Mouse (Mus musculus): ENCODE measurements at regions not wholly inside any gene's neighbourhood (a gene's known extent, or its start where the extent isn't known, plus 50 kb on each side); places are given as distances from the start of the nearest gene placed in this dataset.
A peak's percentile ranks its signal among the peaks of the same experiment; 100 is the strongest.

DNA sequence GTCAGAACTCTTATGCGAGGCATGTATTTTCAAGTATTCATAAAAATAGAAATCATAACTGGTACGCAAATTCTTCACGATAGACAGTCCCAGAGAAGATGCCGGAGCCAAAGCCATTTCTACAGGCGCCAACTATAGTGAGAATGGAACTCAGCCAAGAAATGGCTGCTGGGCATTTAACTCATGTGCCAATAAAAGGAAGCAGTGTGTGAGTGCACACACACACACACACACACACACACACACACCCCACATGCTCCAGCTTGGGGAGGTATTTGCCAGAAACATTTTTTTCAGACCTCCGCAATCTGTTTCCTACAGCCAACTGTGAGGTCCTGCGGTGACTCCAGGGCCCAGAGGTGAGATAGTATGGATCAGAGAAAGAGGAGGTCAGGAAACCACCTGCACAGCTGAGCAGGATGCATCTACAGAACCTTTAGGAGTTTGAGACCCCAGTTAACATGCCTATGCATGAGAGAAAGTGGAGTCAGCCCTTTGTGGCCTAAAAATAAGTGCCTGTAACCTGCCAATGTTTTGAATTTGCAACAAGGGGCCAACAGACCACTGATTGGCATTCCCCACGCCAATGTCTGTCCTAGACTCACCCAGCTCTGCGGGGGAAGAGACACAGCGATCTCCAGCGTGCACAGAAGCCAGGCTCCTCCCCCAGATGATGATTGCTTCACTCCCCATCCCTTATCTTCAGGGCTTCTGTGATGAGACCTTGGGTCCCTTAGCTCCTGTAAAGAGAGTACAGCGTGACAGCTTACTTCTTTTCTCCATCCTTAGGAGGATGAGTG lies 262.1 kb upstream of the Sp8 start:
- no peak for ATAC-seq (ENCODE audit: insufficient read depth, low FRiP score, low read depth)
- Histone ChIP-seq H3K27ac (no peak overlapping the region), H3K4me2 (no peak overlapping the region), H3K4me1 (no peaks in the 10 kb centered on the region), H3K27me3 (replicated peaks) (no peaks in the 10 kb centered on the region), H3K36me3 (no peaks in the 10 kb centered on the region), H3K9me3 (no peaks in the 10 kb centered on the region), H3K4me3 (replicated peaks) (no peak overlapping the region), H3K9ac (no peak overlapping the region)
- WGBS = 77% methylated on average over 12 of the region's 12 CpGs

DNA sequence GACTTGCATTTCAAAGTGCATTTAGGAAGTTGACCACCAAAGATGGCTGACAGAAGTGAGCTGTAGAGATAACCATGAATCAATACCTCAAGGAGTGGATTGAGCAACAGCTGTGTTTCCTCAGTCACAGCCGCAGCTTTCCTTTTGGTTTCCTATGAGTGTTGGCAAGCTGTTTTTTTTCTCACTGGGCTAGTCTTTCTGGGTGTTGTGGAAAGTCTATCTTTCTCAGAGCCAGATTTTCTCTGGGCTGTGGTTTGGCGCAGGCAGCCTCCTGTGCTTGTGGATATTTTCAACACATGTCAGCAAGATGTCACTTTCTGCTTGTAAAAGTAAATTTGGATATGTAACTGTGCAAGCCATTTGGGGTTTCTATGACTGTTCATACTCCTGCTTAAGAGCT lies 268.6 kb upstream of the Sp4 start:
- Histone ChIP-seq H3K4me2 (no peak overlapping the region), H3K27me3 (replicated peaks) (no peaks in the 10 kb centered on the region), H3K27ac (no peak overlapping the region), H3K4me1 (no peaks in the 10 kb centered on the region), H3K36me3 (no peaks in the 10 kb centered on the region), H3K9me3 (no peaks in the 10 kb centered on the region), H3K4me3 (replicated peaks) (no peak overlapping the region), H3K9ac (no peak overlapping the region)
- 40% methylated on average over 2 of the region's 2 CpGs for WGBS
- ATAC-seq (ENCODE audit: insufficient read depth, low FRiP score, low read depth) = no peak

DNA sequence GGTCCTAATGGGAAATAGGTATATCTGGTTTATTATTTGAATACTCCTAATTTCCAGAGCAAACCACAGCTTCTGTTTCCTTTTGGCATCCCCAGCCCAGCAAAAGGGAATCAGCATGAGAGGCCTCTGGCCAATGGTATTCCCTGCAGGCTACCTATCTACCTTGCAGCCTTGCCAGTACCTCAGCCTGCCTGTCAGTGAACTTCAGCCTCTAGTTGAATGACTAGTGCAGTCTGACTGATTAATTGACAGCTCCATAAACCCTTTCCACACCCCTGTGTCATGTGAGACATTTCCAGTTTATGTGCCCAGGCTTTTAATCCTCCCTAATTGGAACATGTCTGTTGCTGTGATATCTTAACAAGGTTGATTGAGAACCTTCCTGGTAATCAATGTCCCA lies 265.4 kb upstream of the Sp4 start:
- Histone ChIP-seq H3K27ac (no peak overlapping the region), H3K4me2 (no peak overlapping the region), H3K9ac (no peak overlapping the region), H3K4me1 (no peaks in the 10 kb centered on the region), H3K27me3 (replicated peaks) (no peaks in the 10 kb centered on the region), H3K4me3 (replicated peaks) (no peak overlapping the region), H3K9me3 (no peaks in the 10 kb centered on the region), H3K36me3 (no peaks in the 10 kb centered on the region)
- ATAC-seq (ENCODE audit: insufficient read depth, low FRiP score, low read depth) = no peak; the same call in 1 of the 2 replicates

DNA sequence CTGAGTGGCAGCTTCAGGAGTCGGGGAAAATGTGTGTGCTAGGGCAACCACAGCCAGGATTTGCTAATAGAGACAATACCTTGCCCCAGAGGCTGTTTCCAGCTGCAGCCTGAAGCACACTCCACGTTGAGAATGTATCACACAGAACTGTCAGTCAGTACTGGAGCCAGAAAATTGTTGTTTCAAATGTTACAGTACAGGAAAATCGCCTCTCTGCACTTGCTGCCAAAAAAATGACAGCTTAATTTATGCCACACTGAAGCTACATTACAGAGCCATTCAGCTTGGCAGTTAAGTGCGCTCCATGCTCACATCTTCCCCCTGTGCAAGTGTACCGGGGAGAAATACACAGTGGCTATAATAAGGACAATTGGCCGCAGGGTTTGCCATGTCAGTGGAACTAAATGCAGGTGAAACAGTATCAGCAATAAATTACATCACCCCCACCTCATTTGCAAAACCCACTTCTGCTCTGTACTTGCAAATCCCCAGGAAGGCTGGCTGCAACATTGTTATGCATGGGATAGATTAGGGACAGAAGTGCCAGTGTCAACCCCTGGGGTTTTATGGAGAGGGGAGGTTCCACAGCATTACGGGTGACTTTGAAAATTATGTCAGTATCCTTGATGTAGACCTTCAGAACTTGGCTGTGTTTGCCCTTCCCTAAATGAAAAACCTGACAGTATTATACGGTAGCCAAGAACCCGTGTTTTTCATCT lies 263.3 kb upstream of the Sp4 start:
- no peak for ATAC-seq (ENCODE audit: insufficient read depth, low FRiP score, low read depth)
- WGBS = 32% methylated on average over 9 of the region's 9 CpGs

DNA sequence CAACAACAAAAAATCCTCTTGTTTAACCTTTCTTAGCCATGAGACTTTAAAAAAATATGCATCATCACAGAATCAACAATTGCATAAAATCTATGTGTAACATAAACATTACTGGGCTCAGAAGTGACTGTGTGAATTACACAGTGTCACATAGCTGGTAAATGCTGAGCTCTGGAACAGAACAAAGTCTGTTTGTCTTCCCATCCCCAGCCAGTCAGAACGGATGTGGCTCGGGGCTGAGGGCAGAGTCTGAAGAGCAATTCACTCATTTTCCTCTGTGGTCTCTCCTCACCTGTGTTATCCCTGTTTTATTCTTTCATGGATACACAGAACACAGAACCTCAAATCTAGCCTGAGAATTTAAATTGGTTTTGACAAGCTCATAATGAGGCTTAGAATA lies 261.0 kb upstream of the Sp4 start:
- no peak overlapping the region for H3K9ac ChIP-seq
- no peaks in the 10 kb centered on the region for H3K9me3 ChIP-seq
- H3K4me1 ChIP-seq = no peaks in the 10 kb centered on the region
- H3K27me3 ChIP-seq (replicated peaks) = no peaks in the 10 kb centered on the region
- WGBS = 34% methylated on average over 2 of the region's 2 CpGs
- no peak overlapping the region for H3K27ac ChIP-seq
- ATAC-seq (ENCODE audit: insufficient read depth, low FRiP score, low read depth) = no peak
- no peak overlapping the region for H3K4me3 ChIP-seq (replicated peaks)
- no peak overlapping the region for H3K4me2 ChIP-seq
- H3K36me3 ChIP-seq = no peaks in the 10 kb centered on the region

More for the DNA sequence above, 263.3 kb upstream of the Sp4 start:
- Histone ChIP-seq H3K4me2 (no peak overlapping the region), H3K4me1 (no peaks in the 10 kb centered on the region), H3K27me3 (replicated peaks) (no peaks in the 10 kb centered on the region), H3K36me3 (no peaks in the 10 kb centered on the region), H3K9ac (no peak overlapping the region), H3K4me3 (replicated peaks) (no peak overlapping the region), H3K27ac (no peak overlapping the region), H3K9me3 (no peaks in the 10 kb centered on the region)

DNA sequence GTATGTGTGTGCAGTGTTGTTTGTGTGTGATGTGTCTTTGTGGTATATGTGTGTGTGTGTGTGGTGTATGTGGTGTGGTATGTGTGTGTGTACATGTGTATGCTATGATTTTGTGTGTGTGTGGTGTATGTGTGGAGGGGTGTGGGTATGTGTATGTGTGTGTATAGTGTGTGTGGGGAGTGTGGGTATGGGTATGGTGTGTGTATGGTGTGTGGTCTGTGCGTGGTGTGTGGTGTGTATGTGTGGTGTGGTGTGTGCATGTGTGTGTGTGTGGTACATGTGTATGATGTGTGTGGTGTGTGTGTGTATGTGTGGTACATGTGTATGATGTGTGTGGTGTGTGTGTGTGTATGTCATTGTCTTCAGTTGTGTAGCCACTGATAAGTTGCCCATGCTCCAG lies 247.8 kb upstream of the Sp4 start:
- H3K27me3 ChIP-seq (replicated peaks) = no peaks in the 10 kb centered on the region
- no peak overlapping the region for H3K4me3 ChIP-seq (replicated peaks)
- no peak overlapping the region for H3K27ac ChIP-seq
- WGBS = 88% methylated on average over 1 of the region's 1 CpGs
- no peak overlapping the region for H3K4me2 ChIP-seq
- H3K9me3 ChIP-seq = no peaks in the 10 kb centered on the region
- no peak for ATAC-seq (ENCODE audit: insufficient read depth, low FRiP score, low read depth)
- no peak overlapping the region for H3K9ac ChIP-seq
- no peaks in the 10 kb centered on the region for H3K4me1 ChIP-seq
- H3K36me3 ChIP-seq = no peaks in the 10 kb centered on the region

DNA sequence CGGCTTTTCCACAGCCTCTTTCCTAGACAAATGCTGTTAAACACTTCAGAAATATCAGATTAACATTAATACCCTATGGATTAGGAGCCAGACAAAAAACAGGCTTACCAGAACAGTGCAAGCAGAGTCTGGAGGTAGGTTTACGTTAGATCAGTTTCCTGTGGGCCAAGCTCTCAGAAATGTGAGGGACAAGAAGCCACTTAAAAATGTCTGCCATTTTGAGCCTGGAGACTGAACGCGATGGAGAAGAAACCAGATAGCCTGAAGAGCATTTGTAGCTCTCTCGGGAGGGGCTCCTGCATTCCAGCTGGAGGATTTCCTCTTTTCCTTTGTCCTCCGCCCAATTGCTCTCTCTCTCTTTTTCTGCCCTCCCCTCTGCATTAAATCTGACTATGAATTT lies 239.1 kb upstream of the Sp4 start:
- 23% methylated on average over 6 of the region's 6 CpGs for WGBS
- H3K9me3 ChIP-seq = no peaks in the 10 kb centered on the region
- no peaks in the 10 kb centered on the region for H3K27me3 ChIP-seq (replicated peaks)
- no peak overlapping the region for H3K4me2 ChIP-seq
- H3K36me3 ChIP-seq = no peaks in the 10 kb centered on the region
- H3K4me3 ChIP-seq (replicated peaks) = no peak overlapping the region
- ATAC-seq (ENCODE audit: insufficient read depth, low FRiP score, low read depth) = no peak
- H3K4me1 ChIP-seq = no peaks in the 10 kb centered on the region
- H3K27ac ChIP-seq = no peak overlapping the region
- H3K9ac ChIP-seq = no peak overlapping the region

DNA sequence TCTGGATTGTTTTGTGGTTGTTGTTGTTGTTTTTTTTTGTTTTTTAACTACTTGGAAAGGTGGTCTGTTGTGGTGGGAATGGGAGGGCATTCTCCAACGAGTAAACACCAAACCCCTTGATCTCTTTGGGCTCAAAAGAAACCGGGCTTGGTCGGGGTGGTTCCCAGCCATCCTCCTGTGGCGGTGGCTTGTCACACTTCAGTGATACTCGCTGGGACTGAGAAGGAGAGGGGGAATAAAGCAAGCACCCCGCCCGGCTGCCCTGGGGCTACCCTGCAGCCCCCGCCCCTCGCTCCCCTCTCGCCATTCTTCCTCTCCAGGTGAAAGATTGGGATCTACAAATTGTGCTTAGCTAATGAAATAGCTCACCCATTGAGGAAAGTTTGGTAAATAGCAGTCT lies 229.3 kb upstream of the Sp4 start:
- no peak for ATAC-seq (ENCODE audit: insufficient read depth, low FRiP score, low read depth)
- H3K4me1 ChIP-seq = 0 out of 2 replicates have a peak, but pooled peaks cover 6% of the 10 kb centered on the region
- no peaks in the 10 kb centered on the region for H3K9me3 ChIP-seq
- under 1% methylated on average over 10 of the region's 10 CpGs for WGBS
- no peak overlapping the region for H3K9ac ChIP-seq
- peak overlapping the region; percentile 49 for H3K4me2 ChIP-seq
- peaks cover 26% of the 10 kb centered on the region for H3K27me3 ChIP-seq (replicated peaks)
- H3K27ac ChIP-seq = no peak overlapping the region
- no peak overlapping the region for H3K4me3 ChIP-seq (replicated peaks)
- no peaks in the 10 kb centered on the region for H3K36me3 ChIP-seq

DNA sequence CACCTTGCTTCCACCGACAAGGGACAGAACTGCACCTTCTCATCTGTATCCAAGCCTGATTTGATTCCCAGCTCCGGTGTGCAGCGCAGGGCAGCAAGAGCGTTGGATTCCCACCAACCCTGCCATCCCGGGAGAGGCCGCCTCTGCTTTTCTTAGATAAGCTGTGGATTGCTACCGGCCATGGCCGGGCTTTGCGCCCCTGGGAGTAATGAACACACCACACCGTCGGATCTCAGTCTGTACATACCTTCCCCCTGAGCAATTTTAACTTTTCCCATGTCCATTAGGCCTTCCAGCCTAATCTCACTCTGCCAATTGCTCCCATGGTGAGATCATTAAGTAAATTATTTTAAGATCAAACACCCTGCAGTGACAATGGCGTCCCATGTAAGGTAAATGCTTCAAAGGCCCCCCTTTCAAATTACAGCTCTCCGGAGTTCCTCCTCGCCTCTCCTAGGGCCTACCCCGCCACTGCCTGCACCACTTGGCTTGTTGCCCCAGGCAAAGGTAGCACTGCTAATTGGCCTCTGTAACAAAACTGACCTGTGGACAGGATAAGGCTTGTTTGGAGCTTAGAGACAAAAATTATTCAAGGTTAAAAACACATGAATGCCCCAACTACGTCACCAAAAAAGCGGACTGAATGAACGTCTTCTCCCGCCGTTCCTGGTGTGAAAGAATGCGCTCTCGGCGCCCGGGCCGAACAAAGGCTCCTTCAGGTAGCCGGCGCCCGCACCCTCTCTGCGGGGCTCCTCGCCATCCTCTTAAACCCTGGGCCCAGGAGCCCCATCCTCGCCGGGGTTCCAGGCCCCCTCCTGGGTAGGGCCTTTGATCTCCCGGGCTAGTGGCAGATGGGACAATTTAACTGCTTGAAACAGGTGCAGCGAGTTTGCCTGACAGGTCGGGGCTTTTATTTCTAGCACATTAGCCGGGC lies 228.5 kb upstream of the Sp4 start:
- 6% methylated on average over 36 of the region's 36 CpGs for WGBS
- Histone ChIP-seq H3K36me3 (no peaks in the 10 kb centered on the region), H3K27ac (no peak overlapping the region), H3K4me3 (replicated peaks) (peak overlapping the region; percentile 19; the same call in 1 of the 2 replicates), H3K9me3 (no peaks in the 10 kb centered on the region), H3K27me3 (replicated peaks) (peaks cover 26% of the 10 kb centered on the region), H3K4me1 (0 out of 2 replicates have a peak, but pooled peaks cover 6% of the 10 kb centered on the region), H3K9ac (no peak overlapping the region), H3K4me2 (peak overlapping the region; percentile 49)
- 0 out of 2 replicates have a peak, but pooled peaks have one; percentile 10 for ATAC-seq (ENCODE audit: insufficient read depth, low FRiP score, low read depth)

DNA sequence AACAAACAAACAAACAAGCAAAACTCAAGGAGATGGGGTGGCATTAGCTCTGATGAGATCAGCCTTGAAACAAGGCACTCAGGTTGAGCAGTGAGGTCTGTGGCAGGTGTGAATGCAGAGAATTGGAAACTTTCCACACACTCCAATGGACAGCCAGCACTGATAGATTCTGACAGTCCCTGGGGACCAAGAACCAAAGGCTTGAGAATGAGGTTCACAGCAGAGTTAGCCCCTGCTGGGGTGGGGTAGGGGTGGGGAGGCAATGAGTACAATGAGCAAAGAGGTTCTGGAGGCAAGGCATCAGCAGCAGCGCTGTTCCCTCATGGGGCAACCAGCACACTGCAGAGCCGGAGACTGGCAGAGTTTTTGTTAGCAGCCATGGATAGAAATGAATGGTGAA lies 220.5 kb upstream of the Sp4 start:
- Histone ChIP-seq H3K27ac (no peak overlapping the region), H3K4me2 (no peak overlapping the region), H3K4me1 (no peaks in the 10 kb centered on the region), H3K9me3 (no peaks in the 10 kb centered on the region), H3K27me3 (replicated peaks) (no peaks in the 10 kb centered on the region), H3K4me3 (replicated peaks) (no peak overlapping the region), H3K36me3 (no peaks in the 10 kb centered on the region), H3K9ac (no peak overlapping the region)
- ATAC-seq (ENCODE audit: insufficient read depth, low FRiP score, low read depth) = no peak
- WGBS = 76% methylated on average over 2 of the region's 2 CpGs

DNA sequence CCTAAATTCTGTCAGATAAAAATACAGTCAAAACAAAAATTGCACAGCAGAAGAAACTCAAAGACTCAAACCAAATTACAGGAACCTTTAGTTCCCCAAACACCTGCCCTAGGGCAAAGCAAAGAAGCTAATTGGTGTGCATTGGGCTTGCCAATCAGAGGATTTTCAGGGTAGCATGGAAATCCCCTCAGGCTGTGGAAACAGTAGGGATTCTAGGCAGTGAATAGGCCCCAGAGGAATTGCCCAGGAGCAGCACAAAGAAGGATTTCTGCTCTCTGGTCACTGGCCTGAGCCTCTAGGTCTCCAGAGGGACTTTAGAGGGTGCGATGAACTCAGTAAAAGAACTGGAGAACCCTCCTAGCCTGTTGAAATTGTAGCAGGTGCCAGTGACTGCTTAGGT lies 220.1 kb upstream of the Sp4 start:
- Histone ChIP-seq H3K4me2 (no peak overlapping the region), H3K4me3 (replicated peaks) (no peak overlapping the region), H3K9ac (no peak overlapping the region), H3K36me3 (no peaks in the 10 kb centered on the region), H3K4me1 (no peaks in the 10 kb centered on the region), H3K9me3 (no peaks in the 10 kb centered on the region), H3K27me3 (replicated peaks) (no peaks in the 10 kb centered on the region), H3K27ac (no peak overlapping the region)
- WGBS = 86% methylated on average over 1 of the region's 1 CpGs
- no peak for ATAC-seq (ENCODE audit: insufficient read depth, low FRiP score, low read depth)

Measured in stomach, embryonic 15.5 days (tissue).